16 mouse cellular contexts compared by ENCODE assay signal in genomic region chr6:84806132-84806730, GRCm38 (mm10).
"Had no signal": no experiment of that assay in that cellular context is flagged by ENCODE, and none has a peak within 500 bp of the region (broad histone marks: within the 10 kb centered on the region; RNA-seq: fewer than 3 reads in every experiment).

No protein-coding gene starts in this region.

- H3K27ac ChIP-seq: kidney, postnatal 0 days; limb, embryonic 13.5 days; liver, embryonic 12.5 days; macrophage had no signal

- H3K36me3 ChIP-seq: liver, embryonic 12.5 days had no signal

- DNase-seq: kidney, adult 8-10 months; layer of hippocampus, adult 9-11 months; layer of hippocampus, postnatal 36 days; lung, embryonic 14.5 days; lung, postnatal 14 days; right cerebral cortex, postnatal 4 days; spleen, adult 18-20 months; thymus, adult 18-20 months; thymus, postnatal 14 days had no signal

- H3K4me2 ChIP-seq: limb, embryonic 13.5 days; liver, embryonic 12.5 days; lung, embryonic 14.5 days; midbrain, embryonic 11.5 days had no signal

- H3K4me3 ChIP-seq: limb, embryonic 13.5 days; liver, embryonic 12.5 days; megakaryocyte, embryonic 14.5 days had no signal

- ATAC-seq: liver, embryonic 12.5 days; midbrain, embryonic 16.5 days had no signal

- H3K9ac ChIP-seq: limb, embryonic 13.5 days; liver, embryonic 12.5 days; lung, embryonic 14.5 days had no signal

- H3K27me3 ChIP-seq: limb, embryonic 13.5 days; liver, embryonic 12.5 days; megakaryocyte, embryonic 14.5 days had no signal

- H3K4me1 ChIP-seq: limb, embryonic 13.5 days; liver, embryonic 12.5 days had no signal

- H3K9me3 ChIP-seq: limb, embryonic 13.5 days; liver, embryonic 12.5 days had no signal
